12 mouse cellular contexts compared by ENCODE assay signal in genomic region chr13:65035057-65035456, GRCm38 (mm10). TPM values are rescaled to one million over a fixed set of nuclear protein-coding genes. Genes with fewer than 3 reads are reported as not detected.
A peak's percentile ranks its signal among the peaks of the same experiment; 100 is the strongest.
DNase-seq lines count a peak whose midpoint lies in the region; ATAC-seq and TF ChIP-seq lines count a peak whose summit lies in the region.
"Had no signal": no experiment of that assay in that cellular context is flagged by ENCODE, and none has a peak within 500 bp of the region (broad histone marks: within the 10 kb centered on the region; RNA-seq: fewer than 3 reads in every experiment).

No protein-coding gene starts in this region.

- no peaks in the 10 kb centered on the region for H3K4me1 ChIP-seq in intestine, postnatal 0 days (replicated peaks; ENCODE audit: control insufficient read depth, insufficient read depth, low read length)
- no peaks in the 10 kb centered on the region for H3K4me1 ChIP-seq in intestine, embryonic 15.5 days (replicated peaks)
- no peaks in the 10 kb centered on the region for H3K4me1 ChIP-seq in midbrain, embryonic 14.5 days (ENCODE audit: control insufficient read depth, insufficient read depth, low read length)
- H3K4me1 ChIP-seq in midbrain, embryonic 13.5 days (replicated peaks): no peaks in the 10 kb centered on the region
- H3K4me1 ChIP-seq: midbrain, embryonic 15.5 days had no signal

- H3K9ac ChIP-seq in intestine, postnatal 0 days (ENCODE audit: low read depth, low read length): no peak overlapping the region
- no peak overlapping the region for H3K9ac ChIP-seq in intestine, embryonic 15.5 days
- no peak overlapping the region for H3K9ac ChIP-seq in midbrain, embryonic 14.5 days (replicated peaks; ENCODE audit: low read length)
- no peak overlapping the region for H3K9ac ChIP-seq in midbrain, embryonic 13.5 days (replicated peaks)
- H3K9ac ChIP-seq: midbrain, embryonic 15.5 days had no signal

- peak; percentile 48 for TF ChIP-seq CTCF in intestine, postnatal 0 days (IDR thresholded peaks at IDR 0.05; ENCODE audit: low read depth)

- no peaks in the 10 kb centered on the region for H3K27me3 ChIP-seq in intestine, postnatal 0 days (replicated peaks; ENCODE audit: control insufficient read depth, insufficient read depth, low read length)
- no peaks in the 10 kb centered on the region for H3K27me3 ChIP-seq in intestine, embryonic 15.5 days (replicated peaks)
- H3K27me3 ChIP-seq in midbrain, embryonic 14.5 days (ENCODE audit: control insufficient read depth, insufficient read depth, low read length): no peaks in the 10 kb centered on the region
- H3K27me3 ChIP-seq in midbrain, embryonic 13.5 days: no peaks in the 10 kb centered on the region
- H3K27me3 ChIP-seq in splenic B cell, adult 2 months (ENCODE audit: control insufficient read depth, insufficient read depth, low read length, poor library complexity, severe bottlenecking): no peaks in the 10 kb centered on the region
- H3K27me3 ChIP-seq: midbrain, embryonic 15.5 days had no signal

- no peak for ATAC-seq in intestine, postnatal 0 days
- ATAC-seq in intestine, embryonic 15.5 days: no peak
- ATAC-seq in midbrain, embryonic 14.5 days (ENCODE audit: low FRiP score, low TSS enrichment): no peak
- no peak for ATAC-seq in midbrain, embryonic 13.5 days
- ATAC-seq: midbrain, embryonic 15.5 days had no signal

- no peak overlapping the region for H3K4me2 ChIP-seq in intestine, postnatal 0 days (replicated peaks; ENCODE audit: low read depth)
- no peak overlapping the region for H3K4me2 ChIP-seq in intestine, embryonic 15.5 days (replicated peaks)
- no peak overlapping the region for H3K4me2 ChIP-seq in midbrain, embryonic 14.5 days (ENCODE audit: low read length)
- no peak overlapping the region for H3K4me2 ChIP-seq in midbrain, embryonic 13.5 days (replicated peaks)
- H3K4me2 ChIP-seq: midbrain, embryonic 15.5 days had no signal

- no peak overlapping the region for H3K27ac ChIP-seq in intestine, postnatal 0 days (ENCODE audit: low read depth, low read length)
- no peak overlapping the region for H3K27ac ChIP-seq in intestine, embryonic 15.5 days
- H3K27ac ChIP-seq in midbrain, embryonic 14.5 days (replicated peaks; ENCODE audit: low read depth, low read length): no peak overlapping the region
- H3K27ac ChIP-seq in midbrain, embryonic 13.5 days: no peak overlapping the region
- H3K27ac ChIP-seq: midbrain, embryonic 15.5 days had no signal

- no peak overlapping the region for H3K4me3 ChIP-seq in intestine, postnatal 0 days (ENCODE audit: low read depth, low read length)
- no peak overlapping the region for H3K4me3 ChIP-seq in intestine, embryonic 15.5 days (replicated peaks)
- no peak overlapping the region for H3K4me3 ChIP-seq in midbrain, embryonic 14.5 days (replicated peaks; ENCODE audit: low read depth, low read length)
- H3K4me3 ChIP-seq in midbrain, embryonic 13.5 days (replicated peaks): no peak overlapping the region
- H3K4me3 ChIP-seq: midbrain, embryonic 15.5 days had no signal

- no peaks in the 10 kb centered on the region for H3K9me3 ChIP-seq in intestine, postnatal 0 days (ENCODE audit: control insufficient read depth)
- no peaks in the 10 kb centered on the region for H3K9me3 ChIP-seq in intestine, embryonic 15.5 days
- no peaks in the 10 kb centered on the region for H3K9me3 ChIP-seq in midbrain, embryonic 14.5 days (ENCODE audit: control insufficient read depth, low read length)
- H3K9me3 ChIP-seq in midbrain, embryonic 13.5 days: peaks cover 3% of the 10 kb centered on the region; the same call in 1 of the 2 replicates
- H3K9me3 ChIP-seq: midbrain, embryonic 15.5 days had no signal

- no peaks in the 10 kb centered on the region for H3K36me3 ChIP-seq in intestine, postnatal 0 days (ENCODE audit: control insufficient read depth, insufficient read depth)
- H3K36me3 ChIP-seq in intestine, embryonic 15.5 days: no peaks in the 10 kb centered on the region
- no peaks in the 10 kb centered on the region for H3K36me3 ChIP-seq in midbrain, embryonic 14.5 days (ENCODE audit: control insufficient read depth, insufficient read depth, low read length)
- no peaks in the 10 kb centered on the region for H3K36me3 ChIP-seq in midbrain, embryonic 13.5 days
- no peaks in the 10 kb centered on the region for H3K36me3 ChIP-seq in splenic B cell, adult 2 months (ENCODE audit: control insufficient read depth, insufficient read depth, low read length, poor library complexity, severe bottlenecking)
- H3K36me3 ChIP-seq: midbrain, embryonic 15.5 days had no signal

- peak; percentile 0 for DNase-seq in midbrain, embryonic 14.5 days
- DNase-seq in brain, adult 2 months (ENCODE audit: low read depth, low spot score): peak; percentile 8
- DNase-seq in splenic B cell, adult 2 months (ENCODE audit: low read depth, low spot score): peak; percentile 8
- no peak for DNase-seq in right cerebral cortex, postnatal 14 days
- no peak for DNase-seq in urinary bladder, postnatal 10 days (ENCODE audit: low spot score)

- 71% methylated on average over 4 of the region's 4 CpGs for WGBS in intestine, postnatal 0 days
- WGBS in intestine, embryonic 15.5 days: 68% methylated on average over 4 of the region's 4 CpGs
- WGBS in midbrain, embryonic 14.5 days: 61% methylated on average over 4 of the region's 4 CpGs
- 69% methylated on average over 4 of the region's 4 CpGs for WGBS in midbrain, embryonic 13.5 days

RNA-seq across cellular contexts. Expression of gene Spata31d1c, which starts 2.2 kb away (rescaled TPM):
- polyA plus RNA-seq in intestine, postnatal 0 days (2015; fragmentation: Nextera tagmentation; extraction: Ambion mirVana): not detected in 2 replicates
- polyA plus RNA-seq in intestine, embryonic 15.5 days (2015; fragmentation: Nextera tagmentation; extraction: Ambion mirVana): not detected in 2 replicates
- not detected in 2 replicates for polyA plus RNA-seq in midbrain, embryonic 14.5 days (2014; fragmentation: Nextera tagmentation; extraction: Ambion mirVana)
- polyA plus RNA-seq in midbrain, embryonic 13.5 days (2015; fragmentation: Nextera tagmentation; extraction: Ambion mirVana): not detected in 2 replicates
- polyA plus RNA-seq: embryonic facial prominence, embryonic 14.5 days; heart, embryonic 16.5 days; limb, embryonic 14.5 days; midbrain, embryonic 15.5 days had no signal

RNA-seq across cellular contexts. Expression of gene Prss47, which starts 17.5 kb away (rescaled TPM):
- not detected in 2 replicates for polyA plus RNA-seq in intestine, postnatal 0 days (2015; fragmentation: Nextera tagmentation; extraction: Ambion mirVana)
- polyA plus RNA-seq in intestine, embryonic 15.5 days (2015; fragmentation: Nextera tagmentation; extraction: Ambion mirVana): not detected in 2 replicates
- polyA plus RNA-seq in midbrain, embryonic 14.5 days (2014; fragmentation: Nextera tagmentation; extraction: Ambion mirVana): not detected in 2 replicates
- not detected in 2 replicates for polyA plus RNA-seq in midbrain, embryonic 13.5 days (2015; fragmentation: Nextera tagmentation; extraction: Ambion mirVana)
- polyA plus RNA-seq: embryonic facial prominence, embryonic 14.5 days; heart, embryonic 16.5 days; limb, embryonic 14.5 days; midbrain, embryonic 15.5 days had no signal

Comparison
In these comparisons a context has a peak if more than half of its experiments do, and no peak if none do; other contexts are left out.
1. DNase-seq: peak in midbrain, embryonic 14.5 days (single experiment), brain, adult 2 months (single experiment) and splenic B cell, adult 2 months (single experiment); none in right cerebral cortex, postnatal 14 days (single experiment) and urinary bladder, postnatal 10 days (single experiment).